Mouse (Mus musculus) brown adipose tissue, adult 24 weeks (tissue): ENCODE data around the gene A830018L16Rik. TPM values are rescaled to one million over a fixed set of nuclear protein-coding genes. Genes with fewer than 3 reads are reported as not detected.

Source experiments
- H3K27ac ChIP-seq: fragments of 200-500 bp; replicated peaks from 2 replicates; pipeline ENCODE4 v1.5.1; 2012; ENCODE audit warnings: low read depth, mild to moderate bottlenecking, low read length
- H3K4me1 ChIP-seq: fragments of 200-500 bp; 2 replicates; pipeline ENCODE4 v1.6.1; 2012; ENCODE audit warnings: low read length, mixed read lengths; ENCODE audit not compliant: control insufficient read depth, insufficient read depth, insufficient read length
- H3K4me3 ChIP-seq: fragments of 200-500 bp; 2 replicates; pipeline ENCODE4 v1.5.1; 2012; ENCODE audit warnings: low read depth, mild to moderate bottlenecking, low read length, moderate library complexity; ENCODE audit not compliant: insufficient read depth
- polyA plus RNA-seq: library from polyadenylated mRNA; stranded (reverse); fragments of >200 nt; gene quantifications from 2 replicates; pipeline ENCODE4 v1.2.4, GENCODE M21; 2012; ENCODE audit not compliant: missing spikeins, insufficient read depth, insufficient read length

The A830018L16Rik gene
- polyA plus RNA-seq, 1 experiment: 11.3 TPM

DNA sequence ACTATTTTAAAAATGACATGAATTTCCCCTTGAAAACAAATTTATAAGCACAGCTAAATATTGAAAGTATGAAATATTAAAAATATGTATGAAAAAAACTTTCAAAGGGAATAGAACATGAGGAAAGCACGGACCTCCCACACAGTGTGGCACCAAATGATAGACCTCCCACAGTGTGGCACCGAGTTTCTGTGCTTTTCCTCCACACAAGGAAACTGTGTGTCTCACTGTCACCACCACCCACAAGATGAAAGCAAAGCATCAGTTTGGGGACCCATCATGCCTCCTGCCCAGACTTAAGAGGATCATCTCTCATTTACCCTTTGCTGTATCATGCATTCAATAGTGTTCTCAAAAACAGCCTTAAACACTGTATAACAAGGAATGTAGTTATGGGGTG lies 152.8 kb downstream of the A830018L16Rik start:
- Histone ChIP-seq H3K4me3 (no peak overlapping the region), H3K4me1 (no peaks in the 10 kb centered on the region), H3K27ac (no peak overlapping the region)

DNA sequence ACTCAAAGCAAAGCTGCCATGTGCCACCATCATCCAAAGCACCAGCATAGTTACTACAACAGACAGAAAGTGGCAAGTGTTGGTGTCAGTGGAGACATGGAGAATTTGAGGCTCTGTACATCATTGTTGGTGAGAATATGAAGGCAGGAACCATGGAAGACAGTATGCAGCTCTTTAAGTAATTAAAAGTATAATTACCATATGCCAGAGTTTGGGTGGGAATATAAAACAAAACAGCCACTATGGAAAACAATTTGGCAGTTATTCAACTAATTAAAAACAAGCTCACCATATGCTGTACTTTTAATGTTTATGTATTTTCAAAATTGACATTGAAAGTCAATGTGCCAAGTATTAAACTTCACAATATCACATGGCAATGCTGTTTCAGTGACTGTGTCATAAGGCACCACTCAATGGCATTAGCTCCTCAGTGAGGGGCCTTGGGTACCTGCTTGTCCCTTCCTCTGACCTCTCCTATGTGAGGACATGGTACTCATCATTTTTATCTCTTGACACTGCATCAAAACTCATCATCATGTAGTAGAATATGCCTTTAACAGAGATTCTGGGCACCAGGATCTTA lies 153.5 kb downstream of the A830018L16Rik start:
- H3K27ac ChIP-seq: no peak overlapping the region
- H3K4me3 ChIP-seq: no peak overlapping the region
- H3K4me1 ChIP-seq: no peaks in the 10 kb centered on the region

DNA sequence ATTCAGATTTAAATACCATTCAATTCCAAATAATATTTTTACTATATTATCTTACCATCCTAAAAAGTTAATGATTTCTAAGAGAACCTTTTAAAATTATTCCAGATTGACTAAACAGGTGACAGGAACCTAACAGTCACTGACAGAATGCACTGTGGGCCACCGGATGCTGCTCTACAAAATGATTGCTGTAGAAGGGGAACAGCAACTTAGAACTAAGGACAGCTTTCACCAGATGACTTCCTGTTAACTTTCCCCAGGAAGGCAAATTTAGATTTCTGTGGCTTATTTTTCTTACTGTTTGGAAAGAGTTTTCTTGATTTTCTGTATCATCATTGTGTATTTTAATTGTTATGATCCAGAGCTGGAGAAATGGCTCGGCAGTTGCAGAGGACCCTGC lies 156.4 kb downstream of the A830018L16Rik start:
- Histone ChIP-seq H3K4me1 (no peaks in the 10 kb centered on the region), H3K27ac (no peak overlapping the region), H3K4me3 (no peak overlapping the region)

DNA sequence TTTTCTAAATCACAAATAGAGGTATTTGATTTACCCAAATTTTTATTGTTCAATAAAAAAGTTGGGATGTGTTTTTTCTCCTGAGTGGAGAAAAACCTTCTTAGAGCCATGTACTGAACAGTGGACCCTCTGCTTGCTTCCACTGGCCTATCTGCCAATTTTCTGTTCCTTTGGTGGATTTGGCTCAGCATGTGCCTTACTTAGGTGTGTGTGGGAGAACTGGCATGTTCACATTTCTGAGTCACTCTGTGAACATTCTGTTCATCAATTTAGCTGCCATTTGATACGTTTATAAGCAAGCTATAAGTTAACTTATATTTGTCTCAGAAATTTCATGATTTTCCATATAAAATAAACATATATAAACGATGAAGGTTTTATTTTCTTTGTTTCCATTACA lies 159.6 kb downstream of the A830018L16Rik start:
- H3K4me1 ChIP-seq: no peaks in the 10 kb centered on the region
- H3K4me3 ChIP-seq: no peak overlapping the region

DNA sequence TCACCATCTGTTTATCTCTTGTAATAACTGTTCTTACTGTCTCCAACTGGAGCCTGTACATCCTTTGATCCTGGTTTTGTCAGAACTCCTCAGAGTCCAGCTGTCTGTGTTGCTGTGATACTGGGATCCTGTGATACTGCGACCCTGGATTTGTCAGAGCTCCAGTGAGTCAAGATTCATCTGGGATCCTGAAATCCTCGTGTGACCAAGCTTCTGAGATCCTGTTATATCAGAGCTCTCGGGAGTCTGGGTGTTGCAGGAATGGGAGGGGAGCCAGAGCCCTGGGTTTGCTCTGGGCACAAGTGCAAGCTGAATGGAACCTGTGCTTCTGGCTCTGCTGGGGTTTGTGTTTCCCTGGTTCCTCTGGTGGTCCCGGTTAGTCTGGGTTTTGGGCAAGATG lies 166.1 kb downstream of the A830018L16Rik start:
- Histone ChIP-seq H3K4me1 (no peaks in the 10 kb centered on the region), H3K4me3 (no peak overlapping the region), H3K27ac (no peak overlapping the region)

More for the DNA sequence above, 159.6 kb downstream of the A830018L16Rik start:
- no peak overlapping the region for H3K27ac ChIP-seq

DNA sequence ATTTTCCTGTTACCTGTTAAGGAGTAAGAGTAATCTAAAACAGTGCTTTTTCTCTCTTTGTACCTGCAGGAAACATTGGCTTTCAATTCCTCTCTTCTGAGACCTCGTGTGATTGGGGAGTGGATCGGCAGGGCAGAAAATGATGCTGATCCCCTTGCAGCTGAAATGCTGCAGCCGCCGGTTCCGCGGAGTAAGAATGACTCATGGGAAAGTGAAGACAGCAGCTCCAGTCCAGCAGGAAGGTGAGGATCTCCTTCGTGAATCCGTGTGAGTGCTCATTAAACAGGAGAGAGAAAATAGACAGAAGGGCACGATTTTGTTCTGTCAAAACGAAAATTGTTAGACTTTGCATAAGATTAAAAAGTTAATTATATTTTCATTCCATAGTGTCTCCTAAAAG lies 174.4 kb downstream of the A830018L16Rik start:
- H3K4me3 ChIP-seq: no peak overlapping the region
- no peaks in the 10 kb centered on the region for H3K4me1 ChIP-seq
- no peak overlapping the region for H3K27ac ChIP-seq

DNA sequence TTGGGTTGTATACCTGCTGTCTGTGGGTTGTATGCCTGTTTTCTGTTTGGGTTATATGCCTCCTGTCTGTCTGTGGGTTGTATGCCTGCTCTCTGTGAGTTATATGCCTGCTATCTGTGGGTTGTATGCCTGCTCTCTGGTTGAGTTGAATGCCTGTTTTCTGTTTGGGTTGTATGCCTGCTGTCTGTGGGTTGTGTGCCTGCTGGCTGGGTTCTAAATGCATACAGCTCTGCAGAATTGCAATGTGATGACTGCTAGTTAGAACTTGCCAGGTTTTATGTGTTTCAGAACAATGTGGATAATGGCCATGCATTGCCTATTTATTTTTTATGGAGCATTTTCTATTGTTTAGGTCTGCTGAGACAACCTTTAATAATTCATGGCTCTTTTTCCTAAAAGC lies 236.2 kb downstream of the A830018L16Rik start:
- Histone ChIP-seq H3K27ac (no peak overlapping the region), H3K4me1 (no peaks in the 10 kb centered on the region)

DNA sequence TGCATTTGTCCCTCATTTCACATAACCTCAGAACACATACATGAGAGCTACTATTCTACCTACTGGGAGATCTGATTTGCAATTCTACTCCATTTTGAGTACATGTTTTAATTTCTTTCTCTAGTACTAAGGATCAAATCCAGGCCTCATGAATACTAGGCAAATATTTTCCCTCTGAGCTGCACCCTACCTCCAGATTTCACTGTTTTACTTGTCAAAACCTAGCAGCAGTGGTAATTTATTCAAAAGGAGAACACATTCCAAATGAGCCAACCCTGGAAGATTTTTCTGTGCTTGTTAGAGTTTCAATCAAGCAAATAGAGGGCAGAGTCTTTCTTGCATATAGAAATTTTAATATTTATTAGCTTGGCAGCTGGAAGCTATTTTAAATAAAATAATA lies 238.9 kb downstream of the A830018L16Rik start:
- H3K27ac ChIP-seq: no peak overlapping the region
- no peak overlapping the region for H3K4me3 ChIP-seq
- H3K4me1 ChIP-seq: no peaks in the 10 kb centered on the region

More for the DNA sequence above, 236.2 kb downstream of the A830018L16Rik start:
- no peak overlapping the region for H3K4me3 ChIP-seq

DNA sequence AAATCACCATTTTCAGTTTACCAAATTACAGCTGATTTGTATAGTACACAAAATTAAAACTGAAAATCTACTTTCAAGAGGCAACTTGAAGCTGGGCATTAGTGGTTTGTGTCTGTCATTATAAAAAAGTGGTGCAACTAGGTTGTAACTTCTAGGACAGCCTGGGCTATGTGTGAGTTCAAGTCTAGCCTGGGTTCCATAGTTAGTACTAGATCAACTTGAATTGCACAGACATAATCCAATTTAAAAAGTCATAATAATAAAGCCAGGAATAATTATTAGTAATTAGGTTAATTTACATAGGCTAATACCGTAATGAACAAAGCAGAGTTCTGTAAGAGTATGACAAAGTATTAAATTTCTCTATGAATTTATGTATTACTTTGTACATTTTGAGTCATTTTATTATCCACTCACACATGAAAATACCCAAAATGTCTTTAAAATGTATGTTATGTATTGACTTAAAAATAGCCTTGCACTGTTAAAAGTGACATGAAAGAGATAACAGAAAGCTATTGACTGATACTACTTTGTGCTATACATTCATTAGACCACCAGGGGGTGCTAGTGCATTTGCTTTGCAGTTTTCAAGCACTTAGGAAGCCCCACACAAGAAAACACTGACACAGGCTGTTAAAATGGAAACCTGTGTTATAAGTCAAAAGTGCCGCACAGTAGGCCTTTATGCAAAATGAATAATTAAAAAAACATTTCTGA lies 243.6 kb downstream of the A830018L16Rik start:
- Histone ChIP-seq H3K27ac (no peak overlapping the region), H3K4me3 (no peak overlapping the region), H3K4me1 (no peaks in the 10 kb centered on the region)

DNA sequence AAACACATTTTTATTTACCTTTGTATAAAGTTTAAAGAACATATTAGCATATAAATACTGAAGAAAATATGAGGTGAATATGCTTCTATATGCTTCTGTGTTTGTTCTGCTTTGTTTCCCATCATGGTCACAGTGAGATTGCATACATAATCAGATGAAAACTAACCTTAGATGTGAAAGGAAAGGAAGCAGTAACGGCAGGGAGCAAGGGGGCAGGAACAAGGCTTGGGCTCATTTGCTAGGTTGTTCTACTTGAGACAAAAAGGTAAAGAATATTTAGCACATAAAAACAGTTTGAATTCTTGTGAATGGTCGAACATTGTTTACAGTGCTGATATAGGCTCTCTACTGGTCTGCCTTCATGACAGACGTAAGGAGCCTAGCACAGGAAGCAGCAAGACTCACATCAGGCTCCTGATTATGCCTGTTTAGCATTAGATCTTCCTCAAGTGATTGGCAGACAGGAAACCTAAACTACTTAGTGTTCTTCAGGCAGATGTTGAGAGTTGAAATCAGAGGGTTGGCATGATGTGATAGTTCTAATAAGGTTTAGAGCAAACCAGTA lies 244.2 kb downstream of the A830018L16Rik start:
- Histone ChIP-seq H3K4me1 (no peaks in the 10 kb centered on the region), H3K27ac (no peak overlapping the region), H3K4me3 (no peak overlapping the region)

DNA sequence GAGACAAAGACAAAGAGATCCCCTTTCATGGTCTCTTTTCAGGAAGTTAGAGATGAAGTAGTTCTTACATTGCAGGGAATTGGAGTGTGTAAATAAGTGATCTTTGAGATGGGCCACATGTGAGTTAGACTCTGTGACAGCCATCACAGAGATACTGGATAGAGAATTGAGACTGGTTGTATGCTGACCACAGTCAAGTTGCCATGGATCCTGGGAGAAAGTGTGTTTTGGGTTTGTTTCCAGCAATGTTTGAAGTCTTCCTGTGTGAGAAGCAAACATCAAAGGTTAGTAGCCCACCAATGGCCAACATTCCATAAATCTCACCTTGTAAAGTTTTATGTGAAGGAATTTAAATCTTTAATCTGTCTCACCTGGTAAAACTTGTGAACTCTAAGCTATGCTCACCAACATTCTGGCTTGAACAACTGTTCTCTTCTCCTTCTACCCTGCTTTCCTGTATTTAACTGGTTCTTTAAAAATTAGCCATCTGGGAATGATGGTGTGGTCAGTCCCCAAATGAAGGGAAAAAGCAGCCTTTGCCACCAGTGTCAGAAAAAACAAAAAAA lies 330.9 kb downstream of the A830018L16Rik start:
- Histone ChIP-seq H3K4me3 (no peak overlapping the region), H3K4me1 (no peaks in the 10 kb centered on the region), H3K27ac (no peak overlapping the region)

DNA sequence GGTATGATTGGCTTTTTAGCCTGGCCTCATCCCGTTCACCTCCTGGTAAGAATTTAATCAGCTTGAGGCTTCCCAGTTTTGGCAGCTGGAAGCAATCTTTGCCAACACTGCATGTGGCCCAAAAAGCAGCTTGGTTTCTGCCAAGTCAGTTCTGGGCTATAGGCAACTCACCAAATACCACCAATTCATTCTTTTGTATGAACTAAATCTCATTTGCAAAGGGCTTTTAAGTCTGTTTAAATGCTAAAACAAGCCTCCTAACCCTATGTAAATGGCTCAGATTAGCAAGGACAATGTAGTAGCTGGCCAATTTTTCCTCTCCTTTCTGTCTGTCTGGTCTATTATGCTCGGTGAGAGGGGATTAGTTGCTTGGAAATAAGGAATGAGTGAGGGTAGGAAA lies 334.5 kb downstream of the A830018L16Rik start:
- Histone ChIP-seq H3K4me1 (no peaks in the 10 kb centered on the region), H3K4me3 (no peak overlapping the region), H3K27ac (no peak overlapping the region)

DNA sequence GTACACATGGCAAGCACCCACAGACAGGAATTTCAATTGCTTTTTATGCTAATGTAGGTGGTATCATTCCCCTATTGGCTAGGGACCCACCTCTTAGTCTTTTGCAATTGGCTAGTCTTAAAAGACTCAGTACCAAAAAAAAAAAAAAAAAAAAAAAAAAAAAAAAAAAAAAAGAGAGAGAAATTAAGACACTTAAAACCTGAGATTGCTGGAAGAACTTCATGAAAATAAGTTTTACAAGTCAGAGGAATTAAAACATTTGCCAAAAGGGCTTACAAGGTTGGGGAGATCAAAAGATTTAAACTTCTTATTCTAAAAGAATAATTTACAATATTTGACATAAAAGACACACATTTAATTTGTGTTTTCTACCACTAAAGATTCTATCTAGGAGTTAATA lies 336.2 kb downstream of the A830018L16Rik start:
- H3K4me3 ChIP-seq: no peak overlapping the region

DNA sequence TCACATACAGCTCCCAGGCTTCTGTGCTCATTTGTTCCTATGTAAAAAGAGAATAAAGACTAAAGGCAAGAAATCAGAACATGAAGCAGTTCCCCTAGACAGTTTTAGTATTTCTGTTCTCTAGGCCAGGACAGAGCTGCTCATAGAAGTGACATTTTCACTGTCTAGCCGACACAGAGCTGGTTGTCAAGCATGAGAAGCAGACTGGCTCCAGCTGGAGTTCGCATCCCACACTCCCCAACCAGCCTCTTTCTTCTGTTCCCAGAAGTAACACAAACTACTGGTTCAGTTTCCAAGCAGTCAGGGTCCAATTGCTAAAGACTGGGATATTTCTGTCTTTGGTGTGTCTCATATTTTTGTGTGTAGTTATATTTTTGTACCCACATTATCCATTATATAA lies 336.7 kb downstream of the A830018L16Rik start:
- Histone ChIP-seq H3K4me1 (no peaks in the 10 kb centered on the region), H3K4me3 (no peak overlapping the region), H3K27ac (no peak overlapping the region)

More for the DNA sequence above, 336.2 kb downstream of the A830018L16Rik start:
- no peaks in the 10 kb centered on the region for H3K4me1 ChIP-seq
- no peak overlapping the region for H3K27ac ChIP-seq

DNA sequence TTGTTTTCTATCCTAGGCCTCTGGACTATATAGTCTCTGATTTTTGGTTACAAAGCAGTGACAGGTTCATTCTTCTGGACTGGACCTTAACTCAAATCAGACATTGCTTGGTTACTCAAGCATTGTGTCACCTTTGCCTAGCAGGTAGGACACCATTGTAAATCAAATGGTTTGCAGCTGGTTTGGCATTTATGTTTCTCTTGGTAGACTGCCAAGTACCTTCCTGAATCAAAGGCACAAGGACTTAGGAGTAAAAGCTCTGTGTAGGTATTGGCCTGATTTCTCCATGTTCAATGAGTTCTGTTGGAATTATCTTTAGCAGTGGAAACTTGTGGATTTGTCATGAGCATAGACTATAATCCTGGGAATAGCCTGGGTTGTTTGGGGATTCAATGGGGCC lies 338.1 kb downstream of the A830018L16Rik start:
- Histone ChIP-seq H3K4me1 (no peaks in the 10 kb centered on the region), H3K27ac (no peak overlapping the region), H3K4me3 (no peak overlapping the region)

DNA sequence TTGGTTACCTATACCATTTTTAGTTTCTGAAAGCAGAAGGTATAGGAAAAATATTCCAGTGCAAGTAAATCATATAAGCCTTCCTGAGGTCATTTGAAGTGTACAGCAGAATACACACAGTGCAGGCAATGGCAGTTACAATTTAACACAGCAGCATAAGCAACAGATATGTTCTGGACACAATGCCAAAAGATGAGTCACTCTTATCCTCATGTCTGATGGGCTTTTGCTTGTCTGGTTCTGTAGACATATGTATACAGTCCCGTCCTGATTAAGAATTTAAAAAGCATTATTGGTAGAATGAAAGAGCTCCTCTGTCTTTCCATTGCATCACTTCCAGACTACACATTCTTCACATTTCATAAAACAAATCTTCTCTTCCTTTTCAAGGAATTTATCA lies 374.4 kb downstream of the A830018L16Rik start:
- Histone ChIP-seq H3K4me3 (no peak overlapping the region), H3K4me1 (no peaks in the 10 kb centered on the region), H3K27ac (no peak overlapping the region)
